Mouse (Mus musculus) embryonic facial prominence, embryonic 12.5 days (tissue): ENCODE data around the gene Il10rb. TPM values are rescaled to one million over a fixed set of nuclear protein-coding genes. Genes with fewer than 3 reads are reported as not detected.
"Not testable (repeated sequence)": the region's sequence is repeated elsewhere in the genome, so short reads cannot be mapped to it uniquely, and the experiment has no call there.

Experiments used
- ATAC-seq: fragments of 200-750 bp; cut with Nextera tagmentation; 2 replicates; pipeline ENCODE4 v1.8.0; 2017; ENCODE audit not compliant: insufficient number of reproducible peaks, insufficient read depth, low FRiP score, low TSS enrichment
- H3K27ac ChIP-seq: fragments of 300-500 bp; sonication (generic); 2 replicates; pipeline ENCODE4 v1.5.1; 2016; ENCODE audit warnings: mild to moderate bottlenecking
- H3K27me3 ChIP-seq: fragments of 300-500 bp; sonication (generic); 2 replicates; pipeline ENCODE4 v1.6.1; 2016; ENCODE audit warnings: mild to moderate bottlenecking, moderate library complexity
- H3K36me3 ChIP-seq: fragments of 300-500 bp; sonication (generic); 2 replicates; pipeline ENCODE4 v1.6.1; 2016; ENCODE audit warnings: mild to moderate bottlenecking
- H3K4me1 ChIP-seq: fragments of 300-500 bp; sonication (generic); 2 replicates; pipeline ENCODE4 v1.6.1; 2016
- H3K4me2 ChIP-seq: fragments of 300-500 bp; sonication (generic); replicated peaks from 2 replicates; pipeline ENCODE4 v1.6.1; 2016; ENCODE audit warnings: mild to moderate bottlenecking, moderate library complexity
- H3K4me3 ChIP-seq: fragments of 300-500 bp; sonication (generic); 2 replicates; pipeline ENCODE4 v1.5.1; 2016; ENCODE audit warnings: mild to moderate bottlenecking
- H3K9ac ChIP-seq: fragments of 300-500 bp; sonication (generic); 2 replicates; pipeline ENCODE4 v1.6.1; 2016; ENCODE audit warnings: mild to moderate bottlenecking, moderate library complexity
- H3K9me3 ChIP-seq: fragments of 300-500 bp; sonication (generic); 2 replicates; pipeline ENCODE4 v1.6.1; 2016; ENCODE audit warnings: mild to moderate bottlenecking, moderate library complexity
- WGBS: fragments of 180-500 bp; shearing (Covaris S2); methylation state at CpG from one replicate; pipeline ENCODE4 v1.1.7; 2016; 5-methylcytosine and 5-hydroxymethylcytosine counted together
- polyA plus RNA-seq: library from polyadenylated mRNA; unstranded; fragments of >200 nt; fragmentation: Nextera tagmentation; extraction: Ambion mirVana; gene quantifications from 2 replicates; pipeline ENCODE4 v1.2.1, GENCODE M21; 2016

Il10rb gene
- polyA plus RNA-seq, 1 experiment from 2014 or later, result 14.1 TPM

- Histone ChIP-seq H3K9ac (no peak overlapping the region), H3K27ac (no peak overlapping the region), H3K36me3 (peaks cover 12% of the 10 kb centered on the region), H3K27me3 (no peaks in the 10 kb centered on the region), H3K4me1 (no peaks in the 10 kb centered on the region), H3K4me2 (no peak overlapping the region), H3K9me3 (no peaks in the 10 kb centered on the region; the same call in 1 of the 2 replicates), H3K4me3 (no peak overlapping the region)
- WGBS, result 72% methylated on average over 5 of the region's 5 CpGs
- ATAC-seq, result no peak
Measured at GRCm38 (mm10) chr16:91427461-91427860, 21.5 kb downstream of the Il10rb start.

GRCm38 (mm10) chr16:91428259-91428865, 22.4 kb downstream of the Il10rb start:
- Histone ChIP-seq H3K4me2 (no peak overlapping the region), H3K27ac (no peak overlapping the region), H3K4me3 (no peak overlapping the region), H3K36me3 (peaks cover 12% of the 10 kb centered on the region), H3K9me3 (no peaks in the 10 kb centered on the region; the same call in 1 of the 2 replicates), H3K9ac (no peak overlapping the region), H3K27me3 (no peaks in the 10 kb centered on the region), H3K4me1 (0 out of 2 replicates have a peak, but pooled peaks cover 2% of the 10 kb centered on the region)
- no peak for ATAC-seq
- 57% methylated on average over 8 of the region's 8 CpGs for WGBS

- 42% methylated on average over 5 of the region's 5 CpGs for WGBS
- Histone ChIP-seq H3K36me3 (no peaks in the 10 kb centered on the region), H3K4me2 (no peak overlapping the region), H3K27ac (no peak overlapping the region), H3K27me3 (no peaks in the 10 kb centered on the region), H3K9ac (no peak overlapping the region), H3K4me3 (no peak overlapping the region), H3K9me3 (no peaks in the 10 kb centered on the region), H3K4me1 (0 out of 2 replicates have a peak, but pooled peaks cover 2% of the 10 kb centered on the region)
- no peak for ATAC-seq
Measured at GRCm38 (mm10) chr16:91432720-91433328, 26.9 kb downstream of the Il10rb start.

- Histone ChIP-seq H3K27me3 (no peaks in the 10 kb centered on the region), H3K27ac (no peak overlapping the region), H3K36me3 (no peaks in the 10 kb centered on the region), H3K4me1 (0 out of 2 replicates have a peak, but pooled peaks cover 2% of the 10 kb centered on the region), H3K4me3 (no peak overlapping the region), H3K4me2 (no peak overlapping the region), H3K9me3 (no peaks in the 10 kb centered on the region), H3K9ac (no peak overlapping the region)
- WGBS, result 63% methylated on average over 8 of the region's 8 CpGs
- no peak for ATAC-seq
Measured at GRCm38 (mm10) chr16:91433329-91433933, 27.5 kb downstream of the Il10rb start.

GRCm38 (mm10) chr16:91434119-91434518, 28.2 kb downstream of the Il10rb start:
- 0 out of 2 replicates have a peak, but pooled peaks cover 2% of the 10 kb centered on the region for H3K4me1 ChIP-seq
- no peak overlapping the region for H3K27ac ChIP-seq
- no peaks in the 10 kb centered on the region for H3K27me3 ChIP-seq
- H3K9ac ChIP-seq, result no peak overlapping the region
- H3K4me3 ChIP-seq, result no peak overlapping the region
- H3K36me3 ChIP-seq, result no peaks in the 10 kb centered on the region
- no peak for ATAC-seq
- no peaks in the 10 kb centered on the region for H3K9me3 ChIP-seq
- no peak overlapping the region for H3K4me2 ChIP-seq
- WGBS, result 92% methylated on average over 3 of the region's 3 CpGs

- ATAC-seq, result no peak
- H3K9me3 ChIP-seq, result no peaks in the 10 kb centered on the region
- no peak overlapping the region for H3K9ac ChIP-seq
- H3K27ac ChIP-seq, result no peak overlapping the region
- H3K36me3 ChIP-seq, result no peaks in the 10 kb centered on the region
- H3K4me3 ChIP-seq, result no peak overlapping the region
- H3K27me3 ChIP-seq, result no peaks in the 10 kb centered on the region
- 0 out of 2 replicates have a peak, but pooled peaks cover 2% of the 10 kb centered on the region for H3K4me1 ChIP-seq
- WGBS, result 59% methylated on average over 3 of the region's 3 CpGs
- no peak overlapping the region for H3K4me2 ChIP-seq
Measured at GRCm38 (mm10) chr16:91438081-91438480, 32.1 kb downstream of the Il10rb start.

GRCm38 (mm10) chr16:91438599-91438998, 32.6 kb downstream of the Il10rb start:
- H3K9me3 ChIP-seq, H3K36me3 ChIP-seq, H3K9ac ChIP-seq, H3K4me2 ChIP-seq, H3K4me1 ChIP-seq, H3K27ac ChIP-seq, ATAC-seq, H3K27me3 ChIP-seq, H3K4me3 ChIP-seq: not testable (repeated sequence)
- WGBS, result 92% methylated on average over 1 of the region's 1 CpGs

- no peaks in the 10 kb centered on the region for H3K9me3 ChIP-seq
- no peak overlapping the region for H3K9ac ChIP-seq
- no peaks in the 10 kb centered on the region for H3K4me1 ChIP-seq
- no peak overlapping the region for H3K4me3 ChIP-seq
- ATAC-seq, result no peak
- WGBS, result 58% methylated on average over 7 of the region's 7 CpGs
- no peak overlapping the region for H3K27ac ChIP-seq
- H3K27me3 ChIP-seq, result no peaks in the 10 kb centered on the region
- no peaks in the 10 kb centered on the region for H3K36me3 ChIP-seq
- no peak overlapping the region for H3K4me2 ChIP-seq
Measured at GRCm38 (mm10) chr16:91441366-91441765, 35.4 kb downstream of the Il10rb start.

GRCm38 (mm10) chr16:91441811-91442240, 35.9 kb downstream of the Il10rb start:
- Histone ChIP-seq H3K27me3 (no peaks in the 10 kb centered on the region), H3K4me3 (no peak overlapping the region), H3K9ac (no peak overlapping the region), H3K4me2 (no peak overlapping the region), H3K36me3 (no peaks in the 10 kb centered on the region), H3K4me1 (peaks cover under 1% of the 10 kb centered on the region; the same call in 1 of the 2 replicates), H3K27ac (no peak overlapping the region), H3K9me3 (no peaks in the 10 kb centered on the region)
- WGBS, result 82% methylated on average over 7 of the region's 7 CpGs
- no peak for ATAC-seq

GRCm38 (mm10) chr16:91442446-91442845, 36.5 kb downstream of the Il10rb start:
- 73% methylated on average over 4 of the region's 4 CpGs for WGBS
- Histone ChIP-seq H3K27ac (no peak overlapping the region), H3K4me3 (no peak overlapping the region), H3K27me3 (no peaks in the 10 kb centered on the region), H3K4me2 (no peak overlapping the region), H3K36me3 (no peaks in the 10 kb centered on the region), H3K4me1 (peaks cover 5% of the 10 kb centered on the region; the same call in 1 of the 2 replicates), H3K9ac (no peak overlapping the region), H3K9me3 (no peaks in the 10 kb centered on the region)
- no peak for ATAC-seq

GRCm38 (mm10) chr16:91443211-91443611, 37.2 kb downstream of the Il10rb start:
- no peaks in the 10 kb centered on the region for H3K36me3 ChIP-seq
- no peak overlapping the region for H3K27ac ChIP-seq
- no peaks in the 10 kb centered on the region for H3K9me3 ChIP-seq
- no peaks in the 10 kb centered on the region for H3K27me3 ChIP-seq
- ATAC-seq, result no peak
- H3K4me1 ChIP-seq, result peaks cover 5% of the 10 kb centered on the region; the same call in 1 of the 2 replicates
- no peak overlapping the region for H3K4me3 ChIP-seq
- H3K4me2 ChIP-seq, result no peak overlapping the region
- WGBS, result 40% methylated on average over 8 of the region's 8 CpGs
- H3K9ac ChIP-seq, result no peak overlapping the region

GRCm38 (mm10) chr16:91444847-91445246, 38.9 kb downstream of the Il10rb start:
- Histone ChIP-seq H3K4me2 (no peak overlapping the region), H3K4me1 (peaks cover 5% of the 10 kb centered on the region; the same call in 1 of the 2 replicates), H3K9me3 (no peaks in the 10 kb centered on the region), H3K27me3 (no peaks in the 10 kb centered on the region), H3K27ac (no peak overlapping the region), H3K4me3 (no peak overlapping the region), H3K36me3 (no peaks in the 10 kb centered on the region), H3K9ac (no peak overlapping the region)
- ATAC-seq, result no peak
- WGBS, result 83% methylated on average over 4 of the region's 4 CpGs
